Mouse (Mus musculus): ENCODE data around the gene Asb18.

Asb18 gene

GRCm38 (mm10) chr1:89901381-89901780 lies 113.1 kb downstream of the Asb18 start:
- no peak for DNase-seq (ENCODE audit: low spot score)

Measured in testis, postnatal 10 days (tissue).